Comparison of ENCODE assay signal across 8 mouse cellular contexts in genomic region chr4:133672845-133673647, GRCm38 (mm10). TPM values are rescaled to one million over a fixed set of nuclear protein-coding genes. Genes with fewer than 3 reads are reported as not detected.
DNase-seq lines count a peak whose midpoint lies in the region; ATAC-seq and TF ChIP-seq lines count a peak whose summit lies in the region.

No protein-coding gene starts in this region.

- H3K4me1 ChIP-seq in intestine, postnatal 0 days (replicated peaks; ENCODE audit: control insufficient read depth, insufficient read depth, low read length), result peaks cover 4% of the 10 kb centered on the region; the same call in 1 of the 2 replicates
- H3K4me1 ChIP-seq in lung, embryonic 16.5 days (replicated peaks; ENCODE audit: control insufficient read depth, insufficient read depth, low read length), result peaks cover 61% of the 10 kb centered on the region

- no peaks in the 10 kb centered on the region for H3K27me3 ChIP-seq in intestine, postnatal 0 days (replicated peaks; ENCODE audit: control insufficient read depth, insufficient read depth, low read length)
- no peaks in the 10 kb centered on the region for H3K27me3 ChIP-seq in lung, embryonic 16.5 days (ENCODE audit: control insufficient read depth, insufficient read depth, low read depth, low read length)

- peak overlapping the region; percentile 98 for H3K4me3 ChIP-seq in layer of hippocampus, adult 2 months
- peak overlapping the region; percentile 77 for H3K4me3 ChIP-seq in intestine, postnatal 0 days (ENCODE audit: low read depth, low read length)
- peak overlapping the region; percentile 83 for H3K4me3 ChIP-seq in lung, embryonic 16.5 days (ENCODE audit: low read length)

- H3K9me3 ChIP-seq in intestine, postnatal 0 days (ENCODE audit: control insufficient read depth), result no peaks in the 10 kb centered on the region
- H3K9me3 ChIP-seq in lung, embryonic 16.5 days (ENCODE audit: control insufficient read depth, low read length), result no peaks in the 10 kb centered on the region

- H3K36me3 ChIP-seq in intestine, postnatal 0 days (ENCODE audit: control insufficient read depth, insufficient read depth), result peaks cover 6% of the 10 kb centered on the region; the same call in 1 of the 2 replicates
- H3K36me3 ChIP-seq in lung, embryonic 16.5 days (ENCODE audit: control insufficient read depth, insufficient read depth, low read length), result no peaks in the 10 kb centered on the region; the same call in 1 of the 2 replicates

- ATAC-seq in granulocyte monocyte progenitor cell, adult 5-6 weeks (replicated peaks; ENCODE audit: poor library complexity, severe bottlenecking), result peak; percentile 52
- peak; percentile 55 for ATAC-seq in intestine, postnatal 0 days
- ATAC-seq in lung, embryonic 16.5 days (ENCODE audit: low read depth), result no peak

- DNase-seq in layer of hippocampus, adult 2 months (ENCODE audit: low spot score in 2 of 2), result no peak
- no peak for DNase-seq in layer of hippocampus, postnatal 36 days
- peak; percentile 62 for DNase-seq in adrenal gland, postnatal 14 days
- peak; percentile 46 to 55 for DNase-seq in spleen, postnatal 10 days (ENCODE audit: low spot score in 2 of 2)
- DNase-seq in left cerebral cortex, postnatal 36 days (ENCODE audit: low spot score in 2 of 2), result no peak

- WGBS in intestine, postnatal 0 days, result under 1% methylated on average over 24 of the region's 24 CpGs
- under 1% methylated on average over 24 of the region's 24 CpGs for WGBS in lung, embryonic 16.5 days

- peak overlapping the region; percentile 74 for H3K4me2 ChIP-seq in intestine, postnatal 0 days (replicated peaks; ENCODE audit: low read depth)
- H3K4me2 ChIP-seq in lung, embryonic 16.5 days (ENCODE audit: low read depth, low read length), result peak overlapping the region; percentile 81

- intact Hi-C loops in left cerebral cortex, postnatal 36 days (cut with DNase I), result loop anchor here (1.0 to 5.0 kb wide), 3 partner anchors 34 to 140 kb away; no protein-coding TSS in a partner anchor

- peak overlapping the region; percentile 92 for H3K9ac ChIP-seq in intestine, postnatal 0 days (ENCODE audit: low read depth, low read length)
- peak overlapping the region; percentile 88 for H3K9ac ChIP-seq in lung, embryonic 16.5 days (ENCODE audit: low read length)

- no peak for TF ChIP-seq CTCF in layer of hippocampus, adult 2 months (conservative IDR thresholded peaks at IDR 0.05)
- TF ChIP-seq CTCF in intestine, postnatal 0 days (IDR thresholded peaks at IDR 0.05; ENCODE audit: low read depth), result no peak

- peak overlapping the region; percentile 99 for H3K27ac ChIP-seq in layer of hippocampus, adult 2 months
- H3K27ac ChIP-seq in intestine, postnatal 0 days (ENCODE audit: low read depth, low read length), result peak overlapping the region; percentile 97
- peak overlapping the region; percentile 100 for H3K27ac ChIP-seq in lung, embryonic 16.5 days (ENCODE audit: low read length)

RNA-seq across cellular contexts. Expression of gene Pigv, which starts 0.6 kb away (rescaled TPM):
- total RNA-seq in layer of hippocampus, adult 2 months (2021), result 1 to 10 TPM; 9.1 to 9.7 TPM
- 1 to 10 TPM; 8.3 to 9.1 TPM for total RNA-seq in layer of hippocampus, postnatal 36 days (2021)
- total RNA-seq in adrenal gland, postnatal 14 days (2021), result 13.9 and 17.2 TPM in 2 replicates
- 8.7 and 11.5 TPM in 2 replicates for total RNA-seq in granulocyte monocyte progenitor cell, adult 5-6 weeks (2014; fragmentation: Nextera tagmentation)
- total RNA-seq in granulocyte monocyte progenitor cell, adult 5-6 weeks (2017), result 6.6 and 8.1 TPM in 2 replicates
- 10.7 and 12.5 TPM in 2 replicates for polyA plus RNA-seq in intestine, postnatal 0 days (2015; fragmentation: Nextera tagmentation; extraction: Ambion mirVana)
- 20.1 and 20.7 TPM in 2 replicates for polyA plus RNA-seq in lung, embryonic 16.5 days (2015; fragmentation: Nextera tagmentation; extraction: Ambion mirVana)
- total RNA-seq in left cerebral cortex, postnatal 36 days (2021), result 1 to 10 TPM; 8.3 to 9.6 TPM

RNA-seq across cellular contexts. Expression of gene Zdhhc18, which starts 23.1 kb away (rescaled TPM):
- total RNA-seq in layer of hippocampus, adult 2 months (2021), result 10 to 100 TPM; 37.1 to 38.0 TPM
- 10 to 100 TPM; 30.1 to 32.8 TPM for total RNA-seq in layer of hippocampus, postnatal 36 days (2021)
- total RNA-seq in adrenal gland, postnatal 14 days (2021), result 16.9 and 29.9 TPM in 2 replicates
- 12.9 and 22.4 TPM in 2 replicates for total RNA-seq in granulocyte monocyte progenitor cell, adult 5-6 weeks (2014; fragmentation: Nextera tagmentation)
- total RNA-seq in granulocyte monocyte progenitor cell, adult 5-6 weeks (2017), result 10.7 and 12.5 TPM in 2 replicates
- 1.8 and 2.3 TPM in 2 replicates for polyA plus RNA-seq in intestine, postnatal 0 days (2015; fragmentation: Nextera tagmentation; extraction: Ambion mirVana)
- polyA plus RNA-seq in lung, embryonic 16.5 days (2015; fragmentation: Nextera tagmentation; extraction: Ambion mirVana), result 3.1 and 3.3 TPM in 2 replicates
- 10 to 100 TPM; 37.6 to 40.6 TPM for total RNA-seq in left cerebral cortex, postnatal 36 days (2021)

Comparison
In these comparisons a context has a peak if more than half of its experiments do, and no peak if none do; other contexts are left out.
1. DNase-seq: peak in adrenal gland, postnatal 14 days (single experiment) and spleen, postnatal 10 days (2 of 2); none in layer of hippocampus, adult 2 months (0 of 2), layer of hippocampus, postnatal 36 days (0 of 2) and left cerebral cortex, postnatal 36 days (0 of 2).
2. Peak in every context shown above with its lines, with median percentiles within 50 percentile points of each other: H3K27ac ChIP-seq and H3K4me3 ChIP-seq.